Mouse (Mus musculus) heart, embryonic 13.5 days (tissue): Measurements from ENCODE around the gene Ric8a. TPM values are rescaled to one million over a fixed set of nuclear protein-coding genes. Genes with fewer than 3 reads are reported as not detected.

Source experiments
- ATAC-seq: fragments of 200-750 bp; cut with Nextera tagmentation; 2 replicates; pipeline ENCODE4 v1.8.0; 2017; ENCODE audit warnings: moderate TSS enrichment; ENCODE audit not compliant: insufficient number of reproducible peaks, low FRiP score, low TSS enrichment; ENCODE audit errors: extremely low read depth
- H3K27ac ChIP-seq: fragments of 300-500 bp; sonication (generic); replicated peaks from 2 replicates; pipeline ENCODE4 v1.5.1; 2015; ENCODE audit warnings: moderate library complexity, mild to moderate bottlenecking, inconsistent platforms
- H3K27me3 ChIP-seq: fragments of 300-500 bp; sonication (generic); replicated peaks from 2 replicates; pipeline ENCODE4 v1.6.1; 2015; ENCODE audit warnings: mild to moderate bottlenecking, inconsistent platforms
- H3K36me3 ChIP-seq: fragments of 300-500 bp; sonication (generic); 2 replicates; pipeline ENCODE4 v1.6.1; 2015; ENCODE audit warnings: mild to moderate bottlenecking, inconsistent platforms
- H3K4me1 ChIP-seq: fragments of 300-500 bp; sonication (generic); 2 replicates; pipeline ENCODE4 v1.6.1; 2015; ENCODE audit warnings: inconsistent platforms
- H3K4me2 ChIP-seq: fragments of 300-500 bp; sonication (generic); 2 replicates; pipeline ENCODE4 v1.6.1; 2015; ENCODE audit warnings: inconsistent platforms, mild to moderate bottlenecking, moderate library complexity
- H3K4me3 ChIP-seq: fragments of 300-500 bp; sonication (generic); 2 replicates; pipeline ENCODE4 v1.5.1; 2015; ENCODE audit warnings: moderate library complexity, mild to moderate bottlenecking, inconsistent platforms
- H3K9ac ChIP-seq: fragments of 300-500 bp; sonication (generic); 2 replicates; pipeline ENCODE4 v1.6.1; 2015; ENCODE audit warnings: inconsistent platforms, mild to moderate bottlenecking, moderate library complexity
- H3K9me3 ChIP-seq: fragments of 300-500 bp; sonication (generic); 2 replicates; pipeline ENCODE4 v1.6.1; 2016; ENCODE audit warnings: inconsistent platforms
- WGBS: fragments of 180-500 bp; shearing (Covaris S2); methylation state at CpG from one replicate; pipeline ENCODE4 v1.1.7; 2015; ENCODE audit warnings: mixed read lengths; 5-methylcytosine and 5-hydroxymethylcytosine counted together
- polyA plus RNA-seq: library from polyadenylated mRNA; unstranded; fragments of >200 nt; fragmentation: Nextera tagmentation; extraction: Ambion mirVana; gene quantifications from 2 replicates; pipeline ENCODE4 v1.2.1, GENCODE M21; 2015

Ric8a gene
- polyA plus RNA-seq, 1 experiment from 2014 or later, result 40.1 TPM

- no peak overlapping the region for H3K4me3 ChIP-seq
- no peak for ATAC-seq
- H3K9ac ChIP-seq, result no peak overlapping the region
- WGBS, result 89% methylated on average over 3 of the region's 3 CpGs
- H3K9me3 ChIP-seq, result no peaks in the 10 kb centered on the region
- H3K36me3 ChIP-seq, result peaks cover 84% of the 10 kb centered on the region
- no peak overlapping the region for H3K27ac ChIP-seq
- H3K27me3 ChIP-seq, result no peaks in the 10 kb centered on the region
- H3K4me2 ChIP-seq, result no peak overlapping the region
- peaks cover 3% of the 10 kb centered on the region for H3K4me1 ChIP-seq
Observed at GRCm38 (mm10) chr7:140894611-140895010, 37.9 kb downstream of the Ric8a start.

- peaks cover 21% of the 10 kb centered on the region for H3K4me1 ChIP-seq
- H3K27me3 ChIP-seq, result no peaks in the 10 kb centered on the region
- no peaks in the 10 kb centered on the region for H3K9me3 ChIP-seq
- no peak for ATAC-seq
- no peak overlapping the region for H3K4me2 ChIP-seq
- no peak overlapping the region for H3K9ac ChIP-seq
- no peak overlapping the region for H3K4me3 ChIP-seq
- no peak overlapping the region for H3K27ac ChIP-seq
- H3K36me3 ChIP-seq, result peaks cover 62% of the 10 kb centered on the region
- 85% methylated on average over 7 of the region's 7 CpGs for WGBS
Observed at GRCm38 (mm10) chr7:140897863-140898262, 41.1 kb downstream of the Ric8a start.

GRCm38 (mm10) chr7:140899121-140899520, 42.4 kb downstream of the Ric8a start:
- peaks cover 50% of the 10 kb centered on the region for H3K36me3 ChIP-seq
- ATAC-seq, result no peak
- peak overlapping the region; percentile 42; the same call in 1 of the 2 replicates for H3K4me3 ChIP-seq
- H3K4me1 ChIP-seq, result peaks cover 21% of the 10 kb centered on the region
- peaks cover 2% of the 10 kb centered on the region; the same call in 1 of the 2 replicates for H3K27me3 ChIP-seq
- H3K4me2 ChIP-seq, result peak overlapping the region; percentile 59
- 61% methylated on average over 3 of the region's 3 CpGs for WGBS
- peak overlapping the region; percentile 79 for H3K9ac ChIP-seq
- H3K27ac ChIP-seq, result peak overlapping the region; percentile 83; the same call in 1 of the 2 replicates
- no peaks in the 10 kb centered on the region for H3K9me3 ChIP-seq

GRCm38 (mm10) chr7:140900220-140900619, 43.5 kb downstream of the Ric8a start, which contains the start of gene Cox8b:
TSS of gene Cox8b (minus strand) at chr7:140900446.
- Histone ChIP-seq H3K4me2 (peak within 1 kb of the TSS; percentile 59), H3K36me3 (peaks cover 40% of the 10 kb centered on the region), H3K4me1 (peaks cover 21% of the 10 kb centered on the region), H3K9ac (peak within 1 kb of the TSS; percentile 79), H3K9me3 (no peaks in the 10 kb centered on the region), H3K27me3 (peaks cover 6% of the 10 kb centered on the region; the same call in 1 of the 2 replicates), H3K27ac (peak within 1 kb of the TSS; percentile 83), H3K4me3 (peak within 1 kb of the TSS; percentile 42)
- 42% methylated on average over 10 of the region's 10 CpGs for WGBS
- ATAC-seq, result no peak

GRCm38 (mm10) chr7:140902036-140902875, 45.5 kb downstream of the Ric8a start:
- ATAC-seq, result no peak
- no peaks in the 10 kb centered on the region for H3K9me3 ChIP-seq
- H3K4me2 ChIP-seq, result no peak overlapping the region
- no peak overlapping the region for H3K27ac ChIP-seq
- peaks cover 10% of the 10 kb centered on the region; the same call in 1 of the 2 replicates for H3K27me3 ChIP-seq
- H3K36me3 ChIP-seq, result peaks cover 22% of the 10 kb centered on the region
- H3K4me3 ChIP-seq, result no peak overlapping the region
- H3K9ac ChIP-seq, result no peak overlapping the region; the same call in 1 of the 2 replicates
- H3K4me1 ChIP-seq, result peaks cover 21% of the 10 kb centered on the region
- WGBS, result 81% methylated on average over 15 of the region's 15 CpGs

GRCm38 (mm10) chr7:140903212-140903611, 46.5 kb downstream of the Ric8a start:
- 28% methylated on average over 13 of the region's 13 CpGs for WGBS

GRCm38 (mm10) chr7:140905642-140906081, 48.9 kb downstream of the Ric8a start:
- no peak for ATAC-seq
- no peak overlapping the region for H3K9ac ChIP-seq
- no peaks in the 10 kb centered on the region for H3K36me3 ChIP-seq
- peaks cover 11% of the 10 kb centered on the region for H3K4me1 ChIP-seq
- H3K4me2 ChIP-seq, result no peak overlapping the region
- no peak overlapping the region for H3K27ac ChIP-seq
- 32% methylated on average over 2 of the region's 2 CpGs for WGBS
- H3K4me3 ChIP-seq, result no peak overlapping the region
- H3K9me3 ChIP-seq, result no peaks in the 10 kb centered on the region
- H3K27me3 ChIP-seq, result peaks cover 15% of the 10 kb centered on the region; the same call in 1 of the 2 replicates

More at GRCm38 (mm10) chr7:140903212-140903611, 46.5 kb downstream of the Ric8a start:
- Histone ChIP-seq H3K9ac (no peak overlapping the region), H3K4me2 (no peak overlapping the region), H3K27ac (no peak overlapping the region), H3K9me3 (no peaks in the 10 kb centered on the region), H3K4me1 (peaks cover 21% of the 10 kb centered on the region), H3K36me3 (peaks cover 13% of the 10 kb centered on the region), H3K4me3 (no peak overlapping the region), H3K27me3 (peaks cover 10% of the 10 kb centered on the region; the same call in 1 of the 2 replicates)
- no peak for ATAC-seq

- Histone ChIP-seq H3K4me3 (no peak overlapping the region), H3K9me3 (no peaks in the 10 kb centered on the region), H3K4me1 (peaks cover 4% of the 10 kb centered on the region; the same call in 1 of the 2 replicates), H3K27ac (no peak overlapping the region), H3K36me3 (no peaks in the 10 kb centered on the region), H3K27me3 (peaks cover 18% of the 10 kb centered on the region), H3K9ac (no peak overlapping the region; the same call in 1 of the 2 replicates), H3K4me2 (no peak overlapping the region)
- WGBS, result 73% methylated on average over 13 of the region's 13 CpGs
- no peak for ATAC-seq
Observed at GRCm38 (mm10) chr7:140907131-140907530, 50.4 kb downstream of the Ric8a start.

GRCm38 (mm10) chr7:140907697-140908096, 50.9 kb downstream of the Ric8a start:
- ATAC-seq, result no peak
- peaks cover 23% of the 10 kb centered on the region for H3K27me3 ChIP-seq
- H3K4me2 ChIP-seq, result no peak overlapping the region
- 72% methylated on average over 7 of the region's 7 CpGs for WGBS
- no peaks in the 10 kb centered on the region for H3K36me3 ChIP-seq
- no peak overlapping the region for H3K27ac ChIP-seq
- no peak overlapping the region for H3K9ac ChIP-seq
- no peaks in the 10 kb centered on the region for H3K9me3 ChIP-seq
- no peak overlapping the region for H3K4me3 ChIP-seq
- H3K4me1 ChIP-seq, result peaks cover 4% of the 10 kb centered on the region; the same call in 1 of the 2 replicates

GRCm38 (mm10) chr7:140908181-140908580, 51.4 kb downstream of the Ric8a start:
- no peak overlapping the region for H3K4me3 ChIP-seq
- WGBS, result 45% methylated on average over 7 of the region's 7 CpGs

GRCm38 (mm10) chr7:140908634-140909107, 51.9 kb downstream of the Ric8a start:
- Histone ChIP-seq H3K9ac (peak overlapping the region; percentile 76), H3K4me1 (peaks cover 4% of the 10 kb centered on the region; the same call in 1 of the 2 replicates), H3K27ac (no peak overlapping the region), H3K4me3 (peak overlapping the region; percentile 56), H3K4me2 (peak overlapping the region; percentile 88), H3K36me3 (no peaks in the 10 kb centered on the region), H3K27me3 (peaks cover 27% of the 10 kb centered on the region), H3K9me3 (no peaks in the 10 kb centered on the region)
- WGBS, result 2% methylated on average over 19 of the region's 19 CpGs
- ATAC-seq, result no peak

More at GRCm38 (mm10) chr7:140908181-140908580, 51.4 kb downstream of the Ric8a start:
- Histone ChIP-seq H3K4me2 (no peak overlapping the region; the same call in 1 of the 2 replicates), H3K9ac (no peak overlapping the region), H3K27ac (no peak overlapping the region), H3K27me3 (peaks cover 27% of the 10 kb centered on the region), H3K4me1 (peaks cover 4% of the 10 kb centered on the region; the same call in 1 of the 2 replicates), H3K9me3 (no peaks in the 10 kb centered on the region), H3K36me3 (no peaks in the 10 kb centered on the region)
- no peak for ATAC-seq
